Mouse (Mus musculus): ENCODE data around the gene Phospho2. TPM values are rescaled to one million over a fixed set of nuclear protein-coding genes. Genes with fewer than 3 reads are reported as not detected.
"Not testable (repeated sequence)": the region's sequence is repeated elsewhere in the genome, so short reads cannot be mapped to it uniquely, and the experiment has no call there.

Gene Phospho2
- polyA plus RNA-seq, 1 experiment from 2014 or later, result 35.9 TPM

DNA sequence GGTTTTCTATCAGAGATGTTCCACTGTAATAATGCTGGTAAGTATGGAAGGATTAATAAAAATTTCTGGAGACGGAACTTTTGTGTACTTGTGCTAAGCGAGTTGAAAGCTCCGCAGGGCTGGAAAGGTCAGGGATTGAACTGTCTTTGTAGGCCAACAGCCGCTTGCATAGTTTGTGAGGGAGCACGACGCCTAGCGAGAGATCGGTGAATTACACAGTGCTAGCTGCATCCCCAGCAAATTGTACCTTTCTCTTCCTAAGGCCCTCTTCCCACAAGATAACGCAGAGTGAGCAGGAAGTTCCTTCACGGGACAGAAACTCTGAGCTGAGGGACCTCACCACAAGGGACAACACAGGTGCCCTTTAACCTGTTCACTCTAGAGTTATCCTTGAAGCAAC, 862 bp downstream of the Phospho2 start:
- Histone ChIP-seq H3K4me1 (ENCODE audit: control insufficient read depth, insufficient read depth, low read length) (peaks cover 14% of the 10 kb centered on the region), H3K9ac (ENCODE audit: low read depth, low read length) (peak overlapping the region; percentile 89), H3K36me3 (ENCODE audit: control insufficient read depth, insufficient read depth, low read length) (peaks cover 8% of the 10 kb centered on the region; the same call in 1 of the 2 replicates), H3K27me3 (ENCODE audit: control insufficient read depth, insufficient read depth, low read depth, low read length) (no peaks in the 10 kb centered on the region), H3K4me3 (ENCODE audit: low read depth, low read length) (peak overlapping the region; percentile 78), H3K4me2 (ENCODE audit: low read length) (peak overlapping the region; percentile 90), H3K27ac (ENCODE audit: low read length) (peak overlapping the region; percentile 22; the same call in 1 of the 2 replicates), H3K9me3 (replicated peaks; ENCODE audit: control insufficient read depth, low read length, poor library complexity, severe bottlenecking) (no peaks in the 10 kb centered on the region)
- WGBS, result 1% methylated on average over 10 of the region's 10 CpGs
- peak; percentile 44; the same call in 1 of the 2 replicates for ATAC-seq

DNA sequence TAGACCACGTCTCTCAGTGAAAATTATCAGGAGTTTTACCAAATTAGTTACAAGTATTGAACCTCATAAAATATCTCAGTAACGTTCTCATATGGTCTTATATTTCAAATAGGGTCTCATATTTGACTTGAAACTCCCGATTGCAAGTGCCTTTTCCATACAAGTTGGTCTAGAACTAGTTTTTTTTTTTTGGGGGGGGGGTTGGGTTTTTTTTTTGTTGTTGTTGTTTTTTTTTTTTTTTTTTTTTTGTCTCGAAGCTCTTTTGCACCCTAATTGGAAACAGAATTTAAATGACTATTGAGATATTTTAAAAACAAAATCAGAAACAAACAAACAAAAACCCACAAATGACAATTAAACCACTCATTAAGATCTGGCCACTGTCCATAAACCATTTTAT, 1.3 kb downstream of the Phospho2 start:
- no peak for ATAC-seq
- Histone ChIP-seq H3K27ac (ENCODE audit: low read length) (no peak overlapping the region), H3K4me3 (ENCODE audit: low read depth, low read length) (no peak overlapping the region), H3K4me2 (ENCODE audit: low read length) (peak overlapping the region; percentile 90), H3K9me3 (replicated peaks; ENCODE audit: control insufficient read depth, low read length, poor library complexity, severe bottlenecking) (no peaks in the 10 kb centered on the region), H3K4me1 (ENCODE audit: control insufficient read depth, insufficient read depth, low read length) (peaks cover 14% of the 10 kb centered on the region), H3K36me3 (ENCODE audit: control insufficient read depth, insufficient read depth, low read length) (peaks cover 13% of the 10 kb centered on the region), H3K27me3 (ENCODE audit: control insufficient read depth, insufficient read depth, low read depth, low read length) (no peaks in the 10 kb centered on the region), H3K9ac (ENCODE audit: low read depth, low read length) (no peak overlapping the region)
- WGBS, result 75% methylated on average over 4 of the region's 4 CpGs

DNA sequence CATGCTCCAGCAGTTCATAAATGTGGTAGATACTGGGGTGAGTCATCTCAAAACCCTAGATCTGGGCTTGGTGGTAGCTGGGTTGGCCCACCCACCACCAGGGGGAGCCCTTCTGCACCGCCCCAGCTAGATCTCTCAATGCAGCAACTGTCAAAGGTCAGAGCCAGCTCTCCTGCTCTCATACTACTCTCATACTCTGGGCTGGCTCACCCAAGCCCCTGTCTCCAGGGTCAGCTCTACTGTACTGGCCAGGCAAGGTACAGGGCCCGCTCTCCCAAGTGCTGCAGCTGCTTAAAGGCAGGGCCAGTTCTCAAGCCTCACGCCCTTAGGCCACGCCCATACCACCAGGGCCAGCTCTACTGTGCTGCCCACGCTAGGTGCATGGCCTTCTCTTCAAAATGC, 13.5 kb downstream of the Phospho2 start:
- Histone ChIP-seq H3K4me2 (ENCODE audit: low read length) (no peak overlapping the region), H3K4me1 (ENCODE audit: control insufficient read depth, insufficient read depth, low read length) (no peaks in the 10 kb centered on the region), H3K36me3 (ENCODE audit: control insufficient read depth, insufficient read depth, low read length) (no peaks in the 10 kb centered on the region; the same call in 1 of the 2 replicates), H3K9me3 (replicated peaks; ENCODE audit: control insufficient read depth, low read length, poor library complexity, severe bottlenecking) (no peaks in the 10 kb centered on the region), H3K27ac (ENCODE audit: low read length) (no peak overlapping the region), H3K27me3 (ENCODE audit: control insufficient read depth, insufficient read depth, low read depth, low read length) (no peaks in the 10 kb centered on the region), H3K9ac (ENCODE audit: low read depth, low read length) (no peak overlapping the region), H3K4me3 (ENCODE audit: low read depth, low read length) (no peak overlapping the region)
- ATAC-seq, result no peak; the same call in 1 of the 2 replicates
- 70% methylated on average over 5 of the region's 5 CpGs for WGBS

DNA sequence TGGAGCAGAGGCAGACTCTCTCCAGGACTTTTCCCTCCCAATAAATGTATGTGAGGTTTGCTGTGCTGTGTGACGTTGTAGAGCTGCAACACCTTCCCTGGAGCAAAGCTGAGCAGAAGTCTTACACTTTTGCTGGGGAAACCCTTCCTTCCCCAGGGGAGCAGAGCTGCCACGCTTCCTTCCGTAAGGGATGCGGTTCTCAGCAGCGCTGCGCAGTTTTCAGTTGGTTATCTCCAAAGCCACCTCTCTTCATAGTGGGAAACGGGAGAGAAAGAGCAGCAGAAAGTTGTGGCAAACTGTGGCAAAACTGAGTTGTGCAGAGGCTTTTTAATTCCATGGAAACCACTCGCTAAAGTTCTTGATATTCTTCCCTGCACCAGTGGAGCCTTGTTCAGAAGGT, 14.3 kb downstream of the Phospho2 start:
- Histone ChIP-seq H3K9ac (ENCODE audit: low read depth, low read length) (no peak overlapping the region), H3K4me1 (ENCODE audit: control insufficient read depth, insufficient read depth, low read length) (no peaks in the 10 kb centered on the region), H3K27me3 (ENCODE audit: control insufficient read depth, insufficient read depth, low read depth, low read length) (no peaks in the 10 kb centered on the region), H3K9me3 (replicated peaks; ENCODE audit: control insufficient read depth, low read length, poor library complexity, severe bottlenecking) (no peaks in the 10 kb centered on the region), H3K4me3 (ENCODE audit: low read depth, low read length) (no peak overlapping the region), H3K36me3 (ENCODE audit: control insufficient read depth, insufficient read depth, low read length) (no peaks in the 10 kb centered on the region), H3K4me2 (ENCODE audit: low read length) (no peak overlapping the region), H3K27ac (ENCODE audit: low read length) (no peak overlapping the region)
- 62% methylated on average over 8 of the region's 8 CpGs for WGBS
- ATAC-seq, result no peak

DNA sequence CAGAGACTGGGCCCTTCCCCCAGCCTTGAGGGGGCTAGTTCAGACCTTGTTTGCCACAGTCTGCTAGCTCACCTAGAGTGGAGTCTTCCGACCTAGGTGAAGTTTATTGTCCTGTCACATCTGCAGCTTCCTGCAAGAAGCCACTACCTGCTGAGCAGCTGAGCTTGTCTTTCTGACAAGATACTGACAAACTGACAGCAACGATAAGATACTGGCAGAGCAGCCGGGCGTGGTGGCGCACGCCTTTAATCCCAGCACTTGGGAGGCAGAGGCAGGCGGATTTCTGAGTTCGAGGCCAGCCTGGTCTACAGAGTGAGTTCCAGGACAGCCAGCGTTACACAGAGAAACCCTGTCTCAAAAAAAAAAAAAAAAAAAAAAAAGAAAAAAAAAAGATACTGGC, 15.2 kb downstream of the Phospho2 start:
- not testable (repeated sequence) for H3K36me3 ChIP-seq (ENCODE audit: control insufficient read depth, insufficient read depth, low read length); H3K4me3 ChIP-seq (ENCODE audit: low read depth, low read length); H3K9me3 ChIP-seq (replicated peaks; ENCODE audit: control insufficient read depth, low read length, poor library complexity, severe bottlenecking); H3K9ac ChIP-seq (ENCODE audit: low read depth, low read length); H3K4me2 ChIP-seq (ENCODE audit: low read length); ATAC-seq; H3K4me1 ChIP-seq (ENCODE audit: control insufficient read depth, insufficient read depth, low read length); H3K27me3 ChIP-seq (ENCODE audit: control insufficient read depth, insufficient read depth, low read depth, low read length); H3K27ac ChIP-seq (ENCODE audit: low read length)
- 92% methylated on average over 7 of the region's 9 CpGs for WGBS

DNA sequence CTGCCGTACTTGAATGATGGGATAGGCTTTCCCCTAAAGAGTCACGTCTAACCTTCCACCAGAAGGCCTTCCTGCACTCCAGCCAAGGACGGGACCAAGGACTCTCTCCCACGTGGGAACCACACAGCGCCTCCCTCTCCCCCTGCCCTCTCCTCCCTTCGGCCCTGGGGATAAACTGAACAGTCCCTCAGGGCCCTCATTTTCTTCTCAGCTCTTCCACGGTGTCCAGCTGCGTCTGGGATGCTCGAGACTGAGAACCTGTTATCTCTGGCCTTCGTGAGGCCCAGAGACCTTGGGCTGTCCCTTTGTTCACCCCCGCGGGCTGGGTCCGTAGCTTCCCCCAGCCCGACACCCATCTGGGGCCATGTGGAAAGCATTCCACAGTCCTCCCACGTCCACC, 20.7 kb downstream of the Phospho2 start:
- Histone ChIP-seq H3K4me1 (ENCODE audit: control insufficient read depth, insufficient read depth, low read length) (no peaks in the 10 kb centered on the region), H3K9me3 (replicated peaks; ENCODE audit: control insufficient read depth, low read length, poor library complexity, severe bottlenecking) (no peaks in the 10 kb centered on the region), H3K4me3 (ENCODE audit: low read depth, low read length) (no peak overlapping the region), H3K27me3 (ENCODE audit: control insufficient read depth, insufficient read depth, low read depth, low read length) (no peaks in the 10 kb centered on the region), H3K9ac (ENCODE audit: low read depth, low read length) (no peak overlapping the region), H3K4me2 (ENCODE audit: low read length) (no peak overlapping the region), H3K36me3 (ENCODE audit: control insufficient read depth, insufficient read depth, low read length) (no peaks in the 10 kb centered on the region), H3K27ac (ENCODE audit: low read length) (no peak overlapping the region)
- WGBS, result 56% methylated on average over 15 of the region's 15 CpGs
- ATAC-seq, result no peak

DNA sequence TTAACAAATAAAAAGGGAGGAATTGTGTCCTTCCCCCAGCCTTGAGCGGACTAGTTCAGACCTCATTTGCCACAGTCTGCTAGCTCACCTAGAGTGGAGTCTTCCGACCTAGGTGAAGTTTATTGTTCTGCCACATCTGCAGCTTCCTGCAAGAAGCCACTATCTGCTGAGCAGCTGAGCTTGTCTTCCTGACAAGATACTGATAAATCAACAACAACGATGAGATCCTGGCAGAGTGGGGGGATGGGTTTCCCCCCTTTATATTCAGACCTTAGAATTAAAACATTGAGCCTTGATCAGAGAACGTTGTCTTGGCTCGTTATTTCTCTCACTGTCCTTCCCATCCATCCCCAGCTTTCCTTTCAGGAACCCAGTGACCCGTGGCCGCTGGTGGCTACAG, 21.9 kb downstream of the Phospho2 start:
- H3K36me3 ChIP-seq (ENCODE audit: control insufficient read depth, insufficient read depth, low read length); H3K27ac ChIP-seq (ENCODE audit: low read length); H3K9ac ChIP-seq (ENCODE audit: low read depth, low read length); H3K4me1 ChIP-seq (ENCODE audit: control insufficient read depth, insufficient read depth, low read length); ATAC-seq; H3K9me3 ChIP-seq (replicated peaks; ENCODE audit: control insufficient read depth, low read length, poor library complexity, severe bottlenecking); H3K4me2 ChIP-seq (ENCODE audit: low read length); H3K4me3 ChIP-seq (ENCODE audit: low read depth, low read length); H3K27me3 ChIP-seq (ENCODE audit: control insufficient read depth, insufficient read depth, low read depth, low read length): not testable (repeated sequence)
- 59% methylated on average over 7 of the region's 7 CpGs for whole genome bisulfite sequencing

DNA sequence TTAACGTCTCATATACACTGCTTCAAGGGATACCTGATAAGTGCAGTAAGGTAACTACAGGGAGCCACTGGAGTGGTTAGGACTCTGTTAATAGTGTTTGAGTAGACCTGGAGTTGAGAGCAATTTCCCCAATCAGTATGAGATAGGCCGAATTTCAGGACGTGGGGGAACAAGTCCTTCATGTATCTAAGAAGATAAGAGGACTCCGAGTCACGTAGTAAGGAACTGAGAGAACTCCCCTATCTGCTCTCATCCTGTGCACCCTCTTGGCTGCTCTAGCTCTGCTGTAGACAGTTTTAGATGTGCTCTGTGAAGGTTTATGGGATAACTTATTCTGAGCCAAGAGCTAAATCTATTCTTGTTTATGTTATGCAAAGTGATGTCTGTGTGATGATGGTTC, 27.2 kb downstream of the Phospho2 start:
- 91% methylated on average over 5 of the region's 5 CpGs for WGBS
- no peak for ATAC-seq
- Histone ChIP-seq H3K27ac (ENCODE audit: low read length) (no peak overlapping the region), H3K4me1 (ENCODE audit: control insufficient read depth, insufficient read depth, low read length) (peaks cover 3% of the 10 kb centered on the region), H3K27me3 (ENCODE audit: control insufficient read depth, insufficient read depth, low read depth, low read length) (no peaks in the 10 kb centered on the region; the same call in 1 of the 2 replicates), H3K9me3 (replicated peaks; ENCODE audit: control insufficient read depth, low read length, poor library complexity, severe bottlenecking) (no peaks in the 10 kb centered on the region), H3K36me3 (ENCODE audit: control insufficient read depth, insufficient read depth, low read length) (no peaks in the 10 kb centered on the region), H3K4me2 (ENCODE audit: low read length) (no peak overlapping the region), H3K9ac (ENCODE audit: low read depth, low read length) (no peak overlapping the region), H3K4me3 (ENCODE audit: low read depth, low read length) (no peak overlapping the region)

DNA sequence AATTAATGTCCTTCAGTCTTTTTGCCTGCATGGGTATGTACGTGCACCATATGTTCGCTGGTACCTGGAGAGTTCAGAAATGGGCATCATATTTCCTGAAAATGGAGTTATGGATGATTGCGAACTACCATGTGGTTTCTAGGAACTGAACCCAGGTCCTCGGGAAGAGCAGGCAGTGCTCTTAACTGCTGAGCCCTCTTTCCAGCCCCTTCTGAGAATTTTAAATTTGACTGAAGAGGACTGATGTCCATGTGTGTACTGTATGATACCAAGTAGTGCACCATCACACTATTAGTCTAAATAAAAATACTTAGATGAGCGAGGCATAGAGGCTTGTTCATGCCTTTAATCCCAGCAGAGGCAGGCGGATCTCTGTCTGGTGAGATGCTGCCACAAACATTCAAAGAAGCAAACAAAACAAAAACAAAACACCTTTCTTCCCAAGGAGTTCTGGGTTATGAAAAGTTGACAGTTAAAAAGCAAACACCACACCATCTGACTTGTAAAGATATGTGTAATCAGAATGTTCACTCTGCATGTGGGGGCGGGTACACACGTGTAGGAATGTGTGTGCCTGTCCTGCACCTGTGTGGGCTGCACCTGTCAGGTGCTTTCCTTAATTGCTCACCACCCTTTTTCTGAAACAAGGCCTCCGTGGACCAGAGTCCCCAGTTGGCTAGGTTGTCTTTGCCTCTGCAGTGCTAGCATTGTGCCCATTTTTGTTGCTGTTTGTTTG, 29.1 kb downstream of the Phospho2 start:
- H3K4me2 ChIP-seq (ENCODE audit: low read length), result no peak overlapping the region
- WGBS, result 93% methylated on average over 9 of the region's 9 CpGs
- H3K36me3 ChIP-seq (ENCODE audit: control insufficient read depth, insufficient read depth, low read length), result no peaks in the 10 kb centered on the region
- ATAC-seq, result no peak
- H3K27me3 ChIP-seq (ENCODE audit: control insufficient read depth, insufficient read depth, low read depth, low read length), result no peaks in the 10 kb centered on the region; the same call in 1 of the 2 replicates
- H3K4me3 ChIP-seq (ENCODE audit: low read depth, low read length), result no peak overlapping the region
- H3K4me1 ChIP-seq (ENCODE audit: control insufficient read depth, insufficient read depth, low read length), result peaks cover 10% of the 10 kb centered on the region
- no peak overlapping the region for H3K9ac ChIP-seq (ENCODE audit: low read depth, low read length)
- H3K9me3 ChIP-seq (replicated peaks; ENCODE audit: control insufficient read depth, low read length, poor library complexity, severe bottlenecking), result no peaks in the 10 kb centered on the region
- no peak overlapping the region for H3K27ac ChIP-seq (ENCODE audit: low read length)
